Mouse (Mus musculus) hindbrain, embryonic 14.5 days (tissue): ENCODE results near the gene Cops9. TPM values are rescaled to one million over a fixed set of nuclear protein-coding genes. Genes with fewer than 3 reads are reported as not detected.

Source experiments
- ATAC-seq: fragments of 200-750 bp; cut with Nextera tagmentation; 2 replicates; pipeline ENCODE4 v1.8.0; 2017; ENCODE audit warnings: moderate number of reproducible peaks, mild to moderate bottlenecking, moderate TSS enrichment, moderate library complexity; ENCODE audit not compliant: low FRiP score
- DNase-seq: peaks from one replicate; pipeline ENCODE4 v3.0.0-alpha.2; 2015; ENCODE audit warnings: low spot score
- H3K27ac ChIP-seq: fragments of 300-500 bp; sonication (generic); 2 replicates; pipeline ENCODE4 v1.5.1; 2014; ENCODE audit warnings: mild to moderate bottlenecking, moderate library complexity
- H3K27me3 ChIP-seq: fragments of 300-500 bp; sonication (generic); 2 replicates; pipeline ENCODE4 v1.6.1; 2014; ENCODE audit warnings: mild to moderate bottlenecking, low read length, mixed read lengths; ENCODE audit not compliant: control insufficient read depth, insufficient read depth
- H3K36me3 ChIP-seq: fragments of 300-500 bp; sonication (generic); replicated peaks from 2 replicates; pipeline ENCODE4 v1.6.1; 2014; ENCODE audit not compliant: control insufficient read depth, insufficient read depth
- H3K4me1 ChIP-seq: fragments of 300-500 bp; sonication (generic); replicated peaks from 2 replicates; pipeline ENCODE4 v1.6.1; 2014; ENCODE audit warnings: antibody characterized with exemption, low read length, mixed read lengths; ENCODE audit not compliant: control insufficient read depth, insufficient read depth
- H3K4me2 ChIP-seq: fragments of 300-500 bp; sonication (generic); replicated peaks from 2 replicates; pipeline ENCODE4 v1.6.1; 2014; ENCODE audit warnings: mild to moderate bottlenecking, moderate library complexity
- H3K4me3 ChIP-seq: fragments of 300-500 bp; sonication (generic); replicated peaks from 2 replicates; pipeline ENCODE4 v1.5.1; 2014; ENCODE audit warnings: mild to moderate bottlenecking, low read length
- H3K9ac ChIP-seq: fragments of 300-500 bp; sonication (generic); 2 replicates; pipeline ENCODE4 v1.6.1; 2014
- H3K9me3 ChIP-seq: fragments of 300-500 bp; sonication (generic); 2 replicates; pipeline ENCODE4 v1.6.1; 2016; ENCODE audit warnings: low read length; ENCODE audit not compliant: control insufficient read depth
- WGBS: fragments of 180-500 bp; shearing (Covaris S2); extraction: QIAGEN DNeasy Blood & Tissue Kit; methylation state at CpG from one replicate; pipeline ENCODE4 v1.1.7; 2014; 5-methylcytosine and 5-hydroxymethylcytosine counted together
- polyA plus RNA-seq: library from polyadenylated mRNA; unstranded; fragments of >200 nt; fragmentation: Nextera tagmentation; extraction: Ambion mirVana; gene quantifications from 2 replicates; pipeline ENCODE4 v1.2.1, GENCODE M21; 2014

Cops9 gene
- 553 and 683 TPM in 2 replicates for polyA plus RNA-seq

DNA sequence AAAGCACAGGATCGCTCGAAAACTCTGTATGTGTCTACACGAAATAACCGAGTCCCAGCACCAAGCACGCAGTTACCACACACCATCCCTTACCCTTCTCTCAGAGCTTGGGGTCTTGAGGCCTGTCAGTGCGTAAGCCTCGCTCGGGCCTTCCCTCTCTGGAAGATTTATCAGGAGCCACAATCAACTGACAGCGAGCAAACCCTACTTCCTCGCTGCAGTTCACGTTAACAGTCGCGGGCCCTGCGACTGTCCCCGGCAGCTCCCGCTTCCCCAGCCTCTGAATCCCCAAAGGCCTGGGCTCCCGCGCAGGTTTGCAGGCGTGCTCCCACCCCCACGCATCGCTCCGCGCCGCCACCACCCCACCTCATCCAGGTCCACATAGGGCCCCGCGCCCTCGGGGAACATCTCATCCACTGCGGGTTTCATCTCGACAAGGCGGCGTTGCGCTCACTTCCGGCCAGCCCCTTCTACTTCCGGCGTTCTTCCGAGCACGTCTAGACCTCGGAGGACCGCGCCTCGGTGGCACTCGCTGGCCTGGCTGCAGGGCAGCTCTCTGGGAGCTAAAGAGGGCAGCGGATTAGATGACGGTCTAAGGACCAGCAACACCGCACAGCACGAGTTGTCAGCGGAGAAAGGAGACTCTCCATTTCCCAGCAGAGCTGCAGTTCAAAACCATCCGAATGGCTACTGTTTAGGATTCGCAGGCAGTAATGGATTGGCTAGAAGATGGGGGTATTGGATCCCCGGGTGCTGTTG, at the start of gene Cops9:
Cops9 (minus strand) TSS at position 472 of the 759 bp plus-strand sequence.
- DNase-seq (peak; percentile 93), ATAC-seq (peak; percentile 92)
- Histone ChIP-seq H3K4me1 (peaks cover 17% of the 10 kb centered on the region), H3K9ac (peak within 1 kb of the TSS; percentile 91), H3K4me3 (peak within 1 kb of the TSS; percentile 85), H3K27me3 (no peaks in the 10 kb centered on the region), H3K4me2 (peak within 1 kb of the TSS; percentile 96), H3K9me3 (no peaks in the 10 kb centered on the region), H3K27ac (peak within 1 kb of the TSS; percentile 79), H3K36me3 (peaks cover 28% of the 10 kb centered on the region)
- WGBS, result 1% methylated on average over 50 of the region's 50 CpGs

DNA sequence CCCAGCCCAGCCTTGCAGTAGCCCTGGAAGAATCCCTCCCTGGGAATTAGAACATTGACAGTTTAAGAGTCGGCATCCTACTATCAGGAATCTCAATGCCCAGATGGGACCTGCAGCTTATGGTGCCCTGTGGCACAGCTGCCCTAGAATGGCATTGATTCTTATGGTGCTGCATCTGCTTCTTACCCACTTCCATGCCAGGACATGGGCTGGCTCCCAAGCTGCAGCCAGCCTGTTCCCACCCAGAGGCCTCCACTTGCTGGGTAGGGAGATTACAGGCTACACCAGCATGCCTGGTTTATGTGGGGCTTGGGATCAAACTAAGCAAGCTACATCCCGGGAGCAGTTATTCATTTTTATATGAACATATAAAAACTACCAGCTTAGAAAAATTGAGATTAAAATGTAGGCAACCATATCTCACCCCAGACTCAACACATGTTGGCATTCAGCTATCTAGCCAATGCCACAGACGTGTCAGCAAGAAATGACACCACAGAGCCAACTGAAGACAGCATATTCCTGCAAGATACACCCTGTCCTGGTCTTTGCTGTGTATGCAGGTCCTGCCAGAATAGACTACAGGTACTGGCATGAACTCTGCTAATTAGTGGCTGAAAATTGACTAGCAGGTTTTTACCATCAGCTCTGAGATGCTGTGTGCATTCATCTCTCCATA, 49.5 kb upstream of the Cops9 start:
- WGBS, result 87% methylated on average over 3 of the region's 3 CpGs
- Histone ChIP-seq H3K27ac (no peak overlapping the region), H3K4me3 (no peak overlapping the region), H3K9ac (no peak overlapping the region), H3K9me3 (no peaks in the 10 kb centered on the region), H3K36me3 (no peaks in the 10 kb centered on the region), H3K4me2 (no peak overlapping the region), H3K27me3 (no peaks in the 10 kb centered on the region), H3K4me1 (no peaks in the 10 kb centered on the region)
- ATAC-seq (no peak), DNase-seq (no peak)

DNA sequence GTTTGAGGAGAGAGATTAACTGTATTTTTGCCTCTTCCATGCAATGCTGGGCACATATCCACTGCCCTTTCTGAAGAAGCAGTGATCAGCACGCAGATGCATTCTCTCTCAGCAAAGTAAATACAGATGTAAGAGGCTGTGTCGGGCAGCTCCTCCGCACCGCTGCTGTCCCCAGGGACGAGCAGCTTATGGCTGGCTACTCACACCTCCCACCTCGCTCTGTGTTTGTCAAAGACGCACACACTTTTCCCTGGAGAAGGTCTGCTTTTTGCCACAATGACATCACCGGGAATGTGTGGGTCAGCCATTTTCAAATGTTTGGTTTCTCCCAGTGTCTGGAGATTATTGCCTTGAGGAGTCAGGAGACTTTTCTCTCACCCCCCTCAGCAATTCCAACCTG, 45.2 kb upstream of the Cops9 start:
- H3K9ac ChIP-seq, result no peak overlapping the region
- H3K9me3 ChIP-seq, result no peaks in the 10 kb centered on the region
- H3K4me2 ChIP-seq, result no peak overlapping the region
- no peaks in the 10 kb centered on the region for H3K36me3 ChIP-seq
- WGBS, result 65% methylated on average over 8 of the region's 8 CpGs
- DNase-seq, result no peak
- no peak for ATAC-seq
- H3K4me3 ChIP-seq, result no peak overlapping the region
- no peaks in the 10 kb centered on the region for H3K27me3 ChIP-seq
- no peaks in the 10 kb centered on the region for H3K4me1 ChIP-seq
- H3K27ac ChIP-seq, result no peak overlapping the region

DNA sequence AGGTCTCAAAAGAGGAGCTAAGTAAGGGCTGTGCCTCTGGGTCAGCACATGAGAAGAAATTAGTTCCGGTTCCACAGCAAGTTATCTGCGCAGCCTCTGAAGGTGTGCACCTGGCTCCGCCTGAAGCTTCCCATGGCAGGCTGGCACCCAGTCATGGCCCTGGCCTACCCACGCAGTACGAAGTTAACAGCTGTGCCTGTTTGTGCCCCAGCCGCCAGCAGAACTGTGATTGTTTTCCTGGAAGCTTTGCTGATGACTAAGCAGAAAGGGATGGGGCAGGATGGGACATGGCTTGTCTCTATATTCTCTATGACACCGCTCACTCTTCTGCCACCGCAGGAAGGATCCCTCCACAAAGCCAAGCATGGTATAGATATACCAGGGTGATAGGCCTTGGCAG, 41.4 kb upstream of the Cops9 start:
- H3K4me1 ChIP-seq, result peaks cover 15% of the 10 kb centered on the region
- no peaks in the 10 kb centered on the region for H3K27me3 ChIP-seq
- no peak overlapping the region for H3K27ac ChIP-seq
- no peak overlapping the region for H3K9ac ChIP-seq
- WGBS, result 89% methylated on average over 8 of the region's 8 CpGs
- no peak overlapping the region for H3K4me2 ChIP-seq
- H3K36me3 ChIP-seq, result no peaks in the 10 kb centered on the region
- no peak for ATAC-seq
- no peak overlapping the region for H3K4me3 ChIP-seq
- no peak for DNase-seq
- H3K9me3 ChIP-seq, result no peaks in the 10 kb centered on the region

DNA sequence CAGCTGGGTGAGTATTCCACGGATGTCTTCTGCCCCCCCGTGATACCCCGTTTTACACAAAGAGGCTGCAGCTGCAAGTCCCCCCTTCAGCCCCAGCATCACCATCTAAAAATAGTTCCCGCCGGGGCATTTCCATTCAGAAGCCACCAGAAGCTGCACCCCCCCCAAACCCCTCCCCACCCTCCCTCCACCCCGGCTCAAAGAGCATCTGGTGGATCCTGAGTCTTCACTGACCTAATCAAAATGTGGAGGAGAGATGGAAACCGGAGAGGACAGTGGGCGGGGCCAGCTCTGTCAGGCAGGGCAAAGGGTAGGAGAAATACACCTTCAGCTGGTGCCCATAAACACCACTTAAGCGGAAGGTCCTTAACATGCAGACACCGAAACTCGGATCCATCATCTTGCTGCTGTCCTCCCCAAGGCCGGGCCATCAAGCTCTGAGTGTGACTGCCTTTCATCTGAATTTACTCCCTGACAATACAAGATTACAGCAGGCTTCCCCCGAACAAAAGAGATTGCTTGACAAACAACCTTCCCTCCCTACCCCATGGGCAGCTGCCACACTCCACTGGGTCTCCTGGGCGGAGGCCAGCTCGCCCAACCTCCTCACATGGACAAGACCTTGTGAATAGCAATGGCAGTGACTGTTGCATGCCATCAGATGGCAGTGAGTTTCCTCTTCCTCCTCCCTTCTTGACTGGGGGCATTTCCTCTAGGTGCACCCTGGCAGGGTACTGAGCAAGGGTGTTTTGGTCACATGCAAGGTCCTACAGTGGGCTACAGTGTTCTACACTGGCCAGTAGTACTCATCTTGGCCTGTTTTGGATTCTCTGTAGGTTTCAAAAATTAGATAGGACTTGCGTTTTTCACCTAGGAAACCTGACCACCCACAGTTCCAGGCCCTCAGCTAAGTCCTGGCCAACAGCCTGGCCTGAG, 39.2 kb upstream of the Cops9 start:
- Histone ChIP-seq H3K4me2 (no peak overlapping the region), H3K9ac (no peak overlapping the region)
- WGBS, result 19% methylated on average over 16 of the region's 16 CpGs

GRCm38 (mm10) chr1:92678757-92679156, 37.0 kb upstream of the Cops9 start:
- no peak overlapping the region for H3K4me3 ChIP-seq
- ATAC-seq (no peak), DNase-seq (no peak)
- no peak overlapping the region for H3K27ac ChIP-seq
- H3K9ac ChIP-seq, result no peak overlapping the region
- WGBS, result 94% methylated on average over 5 of the region's 5 CpGs
- no peaks in the 10 kb centered on the region for H3K27me3 ChIP-seq
- H3K4me1 ChIP-seq, result peaks cover 15% of the 10 kb centered on the region
- no peak overlapping the region for H3K4me2 ChIP-seq
- H3K36me3 ChIP-seq, result no peaks in the 10 kb centered on the region
- no peaks in the 10 kb centered on the region for H3K9me3 ChIP-seq

More for the DNA sequence above, 39.2 kb upstream of the Cops9 start:
- ATAC-seq, result peak; percentile 64; the same call in 1 of the 2 replicates
- H3K27me3 ChIP-seq, result no peaks in the 10 kb centered on the region
- DNase-seq, result peak; percentile 48
- no peaks in the 10 kb centered on the region for H3K9me3 ChIP-seq
- peak overlapping the region; percentile 9; the same call in 1 of the 2 replicates for H3K27ac ChIP-seq
- no peak overlapping the region for H3K4me3 ChIP-seq
- H3K4me1 ChIP-seq, result peaks cover 15% of the 10 kb centered on the region
- H3K36me3 ChIP-seq, result no peaks in the 10 kb centered on the region

DNA sequence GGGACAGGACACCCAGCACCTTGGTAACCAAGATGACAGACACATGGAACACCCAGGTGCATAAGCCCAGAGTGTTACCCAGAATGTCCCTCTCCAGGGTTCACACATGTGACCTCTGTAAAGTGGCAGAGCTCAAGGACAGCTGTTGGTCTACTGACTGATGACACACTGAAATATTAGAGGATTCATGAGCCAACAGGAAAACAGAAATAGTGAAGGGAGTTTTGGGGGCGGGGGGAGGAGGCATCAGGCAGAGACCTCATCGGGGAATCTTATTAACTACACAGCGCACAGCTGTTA, 34.8 kb upstream of the Cops9 start:
- ATAC-seq (no peak), DNase-seq (no peak)
- peaks cover 15% of the 10 kb centered on the region for H3K4me1 ChIP-seq
- no peak overlapping the region for H3K9ac ChIP-seq
- no peaks in the 10 kb centered on the region for H3K9me3 ChIP-seq
- H3K4me3 ChIP-seq, result no peak overlapping the region
- WGBS, result 71% methylated on average over 3 of the region's 3 CpGs
- H3K27me3 ChIP-seq, result no peaks in the 10 kb centered on the region
- H3K36me3 ChIP-seq, result no peaks in the 10 kb centered on the region
- H3K4me2 ChIP-seq, result no peak overlapping the region
- no peak overlapping the region for H3K27ac ChIP-seq

DNA sequence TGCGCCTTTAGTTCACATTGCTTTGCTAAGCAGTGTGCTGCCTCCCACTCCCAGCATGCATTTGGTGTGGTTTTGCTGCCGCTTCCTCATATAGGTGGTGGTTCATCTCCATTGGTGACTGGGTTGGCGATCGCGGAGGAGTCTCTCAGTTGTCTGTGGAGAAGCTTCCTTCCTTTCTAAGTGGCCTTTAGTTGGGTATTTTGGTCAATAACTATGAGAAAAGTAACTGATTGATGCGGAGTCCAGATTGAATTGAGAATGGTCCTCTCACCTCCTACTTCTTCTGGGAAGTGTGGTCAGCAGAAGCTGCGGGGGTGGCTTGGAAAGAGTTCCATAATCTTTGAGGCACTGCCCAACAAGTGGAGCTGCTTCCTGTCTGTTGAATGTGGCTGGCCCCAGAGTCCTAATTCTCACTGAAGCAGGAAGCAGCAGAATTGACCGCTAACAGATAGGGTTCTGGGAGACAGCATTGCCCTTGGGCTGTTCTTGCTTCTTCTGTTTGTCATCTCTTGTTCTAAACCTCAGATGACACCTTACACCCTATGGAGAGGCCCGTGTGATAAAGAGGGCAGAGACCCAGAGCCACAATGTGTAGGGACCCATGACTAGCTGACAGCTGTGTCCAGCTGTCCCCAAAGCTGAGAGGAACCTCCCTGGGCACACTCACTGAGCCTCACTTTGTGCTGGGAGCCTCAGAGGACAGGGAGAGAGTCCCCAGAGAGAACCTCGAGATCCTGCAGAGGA, 34.3 kb upstream of the Cops9 start:
- no peak overlapping the region for H3K27ac ChIP-seq
- H3K9ac ChIP-seq, result no peak overlapping the region
- no peaks in the 10 kb centered on the region for H3K36me3 ChIP-seq
- DNase-seq (no peak), ATAC-seq (no peak)
- peaks cover 11% of the 10 kb centered on the region for H3K4me1 ChIP-seq
- no peaks in the 10 kb centered on the region for H3K27me3 ChIP-seq
- no peaks in the 10 kb centered on the region for H3K9me3 ChIP-seq
- H3K4me2 ChIP-seq, result no peak overlapping the region
- WGBS, result 86% methylated on average over 10 of the region's 10 CpGs
- no peak overlapping the region for H3K4me3 ChIP-seq
